ENCODE assay signal across 23 mouse cellular contexts in genomic region chr1:93453721-93454255, GRCm38 (mm10). TPM values are rescaled to one million over a fixed set of nuclear protein-coding genes. Genes with fewer than 3 reads are reported as not detected.
A peak's percentile ranks its signal among the peaks of the same experiment; 100 is the strongest.
DNase-seq lines count a peak whose midpoint lies in the region; ATAC-seq lines count a peak whose summit lies in the region.
"Had no signal": no experiment of that assay in that cellular context is flagged by ENCODE, and none has a peak within 500 bp of the region (broad histone marks: within the 10 kb centered on the region; RNA-seq: fewer than 3 reads in every experiment).

No protein-coding gene starts in this region.

- H3K27ac ChIP-seq in heart, embryonic 16.5 days (ENCODE audit: low read length) = peak overlapping the region; percentile 57
- H3K27ac ChIP-seq: embryonic facial prominence, embryonic 15.5 days; hindbrain, embryonic 10.5 days; hindbrain, postnatal 0 days; kidney, postnatal 0 days had no signal

- peaks cover 10% of the 10 kb centered on the region for H3K4me1 ChIP-seq in heart, embryonic 16.5 days (ENCODE audit: control insufficient read depth, insufficient read depth, low read length)
- H3K4me1 ChIP-seq: embryonic facial prominence, embryonic 15.5 days; hindbrain, embryonic 10.5 days had no signal

- no peaks in the 10 kb centered on the region for H3K9me3 ChIP-seq in heart, embryonic 16.5 days (replicated peaks; ENCODE audit: control insufficient read depth, low read length)
- H3K9me3 ChIP-seq: embryonic facial prominence, embryonic 15.5 days; hindbrain, embryonic 10.5 days; megakaryocyte, embryonic 14.5 days had no signal

- no peak overlapping the region for H3K4me2 ChIP-seq in heart, embryonic 16.5 days (ENCODE audit: low read depth, low read length)
- H3K4me2 ChIP-seq: embryonic facial prominence, embryonic 15.5 days; liver, embryonic 11.5 days had no signal

- ATAC-seq in heart, embryonic 16.5 days (replicated peaks; ENCODE audit: extremely low read depth, insufficient read depth, low FRiP score) = no peak
- no peak for ATAC-seq in megakaryocyte, adult 5-6 weeks (ENCODE audit: poor library complexity, severe bottlenecking)
- ATAC-seq: forebrain, embryonic 16.5 days; hindbrain, postnatal 0 days had no signal

- intact Hi-C loops in heart, postnatal 14 days (cut with DNase I) = no loop called here

- no peaks in the 10 kb centered on the region for H3K27me3 ChIP-seq in heart, embryonic 16.5 days (ENCODE audit: control insufficient read depth, insufficient read depth, low read length)
- H3K27me3 ChIP-seq: CH12.LX; embryonic facial prominence, embryonic 15.5 days; megakaryocyte, embryonic 14.5 days had no signal

- DNase-seq in adrenal gland, adult 8-10 months = peak; percentile 45
- no peak for DNase-seq in adrenal gland, postnatal 25 days
- no peak for DNase-seq in heart, postnatal 14 days
- peak; percentile 30 to 32 for DNase-seq in kidney, postnatal 36 days
- no peak for DNase-seq in kidney, postnatal 10 days
- DNase-seq: cerebellum, adult 2 months; cerebellum, postnatal 36 days; left cerebral cortex, postnatal 4 days; lung, adult 18-20 months; lung, postnatal 14 days; midbrain, embryonic 14.5 days; thymus, postnatal 36 days had no signal

- H3K4me3 ChIP-seq in heart, embryonic 16.5 days (ENCODE audit: low read length) = no peak overlapping the region
- H3K4me3 ChIP-seq: embryonic facial prominence, embryonic 15.5 days; hindbrain, embryonic 10.5 days; megakaryocyte, embryonic 14.5 days; myocyte had no signal

- H3K9ac ChIP-seq in heart, embryonic 16.5 days (ENCODE audit: low read length) = no peak overlapping the region; the same call in 1 of the 2 replicates
- H3K9ac ChIP-seq: embryonic facial prominence, embryonic 15.5 days had no signal

- no peaks in the 10 kb centered on the region for H3K36me3 ChIP-seq in heart, embryonic 16.5 days (ENCODE audit: control insufficient read depth, insufficient read depth)
- H3K36me3 ChIP-seq: embryonic facial prominence, embryonic 15.5 days; hindbrain, embryonic 10.5 days had no signal

RNA-seq across cellular contexts. Expression of gene Hdlbp, which starts 24.8 kb away (rescaled TPM):
- total RNA-seq in adrenal gland, adult 8-10 months (2022) = 100 to 1,000 TPM; 299 to 422 (median 334) TPM
- 339 and 351 TPM in 2 replicates for total RNA-seq in adrenal gland, postnatal 25 days (2021)
- 116 and 129 TPM in 2 replicates for polyA plus RNA-seq in heart, embryonic 16.5 days (2015; fragmentation: Nextera tagmentation; extraction: Ambion mirVana)
- total RNA-seq in heart, postnatal 14 days (2021) = 100 to 1,000 TPM; 403 to 417 TPM
- total RNA-seq in megakaryocyte, adult 5-6 weeks (2015) = 73.8 and 104 TPM in 2 replicates
- total RNA-seq in megakaryocyte, adult 5-6 weeks (2017) = 76.5 and 80.6 TPM in 2 replicates

RNA-seq across cellular contexts. Expression of gene Farp2, which starts 58.1 kb away (rescaled TPM):
- total RNA-seq in adrenal gland, adult 8-10 months (2022) = 10 to 100 TPM; 17.1 to 26.1 (median 24.0) TPM
- 19.2 and 26.9 TPM in 2 replicates for total RNA-seq in adrenal gland, postnatal 25 days (2021)
- polyA plus RNA-seq in heart, embryonic 16.5 days (2015; fragmentation: Nextera tagmentation; extraction: Ambion mirVana) = 3.8 and 4.5 TPM in 2 replicates
- total RNA-seq in heart, postnatal 14 days (2021) = 10 to 100 TPM; 17.3 to 18.9 TPM
- 1.6 and 2.0 TPM in 2 replicates for total RNA-seq in megakaryocyte, adult 5-6 weeks (2015)
- 0.99 and 1.6 TPM in 2 replicates for total RNA-seq in megakaryocyte, adult 5-6 weeks (2017)

Comparison
In these comparisons a context has a peak if more than half of its experiments do, and no peak if none do; other contexts are left out.
1. DNase-seq: peak in adrenal gland, adult 8-10 months (single experiment) and kidney, postnatal 36 days (2 of 2); none in adrenal gland, postnatal 25 days (single experiment), heart, postnatal 14 days (0 of 2) and kidney, postnatal 10 days (single experiment).